Mouse (Mus musculus): Measurements from ENCODE around the gene Zfp787. TPM values are rescaled to one million over a fixed set of nuclear protein-coding genes. Genes with fewer than 3 reads are reported as not detected.

Zfp787 gene
- polyA plus RNA-seq, 1 experiment = 58.2 TPM

GRCm38 (mm10) chr7:6151266-6151665, 4.5 kb downstream of the Zfp787 start:
- Histone ChIP-seq H3K27ac (ENCODE audit: control insufficient read depth, insufficient read depth, low read length) (no peak overlapping the region), H3K36me3 (ENCODE audit: control insufficient read depth, insufficient read depth, low read length) (no peaks in the 10 kb centered on the region)
- 71% methylated on average over 1 of the region's 1 CpGs for WGBS

GRCm38 (mm10) chr7:6147688-6148087, 8.1 kb downstream of the Zfp787 start:
- 80% methylated on average over 5 of the region's 5 CpGs for WGBS
- Histone ChIP-seq H3K4me1 (replicated peaks; ENCODE audit: control insufficient read depth, insufficient read depth, low read length) (peaks cover 17% of the 10 kb centered on the region), H3K27ac (ENCODE audit: control insufficient read depth, insufficient read depth, low read length) (no peak overlapping the region), H3K4me3 (ENCODE audit: control insufficient read depth, insufficient read depth, low read length) (no peak overlapping the region), H3K36me3 (ENCODE audit: control insufficient read depth, insufficient read depth, low read length) (no peaks in the 10 kb centered on the region), H3K27me3 (ENCODE audit: control insufficient read depth, insufficient read depth, low read length) (no peaks in the 10 kb centered on the region)
- no peak for DNase-seq
- no peak for TF ChIP-seq CTCF (IDR thresholded peaks at IDR 0.05; ENCODE audit: borderline replicate concordance, control insufficient read depth, extremely low read depth, insufficient read depth, low read length, poor library complexity)
- TF ChIP-seq POLR2A (IDR thresholded peaks at IDR 0.05; ENCODE audit: control insufficient read depth, extremely low read depth, insufficient read depth, low read length, poor library complexity) = no peak

More at GRCm38 (mm10) chr7:6151266-6151665, 4.5 kb downstream of the Zfp787 start:
- no peak for TF ChIP-seq POLR2A (IDR thresholded peaks at IDR 0.05; ENCODE audit: control insufficient read depth, extremely low read depth, insufficient read depth, low read length, poor library complexity)
- no peak for TF ChIP-seq CTCF (IDR thresholded peaks at IDR 0.05; ENCODE audit: borderline replicate concordance, control insufficient read depth, extremely low read depth, insufficient read depth, low read length, poor library complexity)
- Histone ChIP-seq H3K4me1 (replicated peaks; ENCODE audit: control insufficient read depth, insufficient read depth, low read length) (peaks cover 24% of the 10 kb centered on the region), H3K27me3 (ENCODE audit: control insufficient read depth, insufficient read depth, low read length) (no peaks in the 10 kb centered on the region), H3K4me3 (ENCODE audit: control insufficient read depth, insufficient read depth, low read length) (no peak overlapping the region)
- DNase-seq = no peak

GRCm38 (mm10) chr7:6146982-6147325, 8.8 kb downstream of the Zfp787 start:
- peaks cover 15% of the 10 kb centered on the region for H3K4me1 ChIP-seq (replicated peaks; ENCODE audit: control insufficient read depth, insufficient read depth, low read length)
- H3K27me3 ChIP-seq (ENCODE audit: control insufficient read depth, insufficient read depth, low read length) = no peaks in the 10 kb centered on the region
- WGBS = 85% methylated on average over 2 of the region's 2 CpGs
- no peak for DNase-seq
- no peak overlapping the region for H3K4me3 ChIP-seq (ENCODE audit: control insufficient read depth, insufficient read depth, low read length)
- TF ChIP-seq POLR2A (IDR thresholded peaks at IDR 0.05; ENCODE audit: control insufficient read depth, extremely low read depth, insufficient read depth, low read length, poor library complexity) = no peak
- no peak for TF ChIP-seq CTCF (IDR thresholded peaks at IDR 0.05; ENCODE audit: borderline replicate concordance, control insufficient read depth, extremely low read depth, insufficient read depth, low read length, poor library complexity)
- H3K27ac ChIP-seq (ENCODE audit: control insufficient read depth, insufficient read depth, low read length) = no peak overlapping the region
- no peaks in the 10 kb centered on the region for H3K36me3 ChIP-seq (ENCODE audit: control insufficient read depth, insufficient read depth, low read length)

- WGBS = 86% methylated on average over 7 of the region's 7 CpGs
- Histone ChIP-seq H3K4me3 (ENCODE audit: control insufficient read depth, insufficient read depth, low read length) (no peak overlapping the region), H3K36me3 (ENCODE audit: control insufficient read depth, insufficient read depth, low read length) (no peaks in the 10 kb centered on the region), H3K27ac (ENCODE audit: control insufficient read depth, insufficient read depth, low read length) (no peak overlapping the region), H3K4me1 (replicated peaks; ENCODE audit: control insufficient read depth, insufficient read depth, low read length) (peaks cover 13% of the 10 kb centered on the region), H3K27me3 (ENCODE audit: control insufficient read depth, insufficient read depth, low read length) (no peaks in the 10 kb centered on the region)
- TF ChIP-seq POLR2A (IDR thresholded peaks at IDR 0.05; ENCODE audit: control insufficient read depth, extremely low read depth, insufficient read depth, low read length, poor library complexity) (no peak), CTCF (IDR thresholded peaks at IDR 0.05; ENCODE audit: borderline replicate concordance, control insufficient read depth, extremely low read depth, insufficient read depth, low read length, poor library complexity) (no peak)
- DNase-seq = no peak
These were observed 9.4 kb downstream of the Zfp787 start for GRCm38 (mm10) chr7:6146194-6146981.

GRCm38 (mm10) chr7:6145423-6146188, 10.2 kb downstream of the Zfp787 start:
- no peaks in the 10 kb centered on the region for H3K27me3 ChIP-seq (ENCODE audit: control insufficient read depth, insufficient read depth, low read length)
- no peak for DNase-seq
- TF ChIP-seq POLR2A (IDR thresholded peaks at IDR 0.05; ENCODE audit: control insufficient read depth, extremely low read depth, insufficient read depth, low read length, poor library complexity) = no peak
- TF ChIP-seq CTCF (IDR thresholded peaks at IDR 0.05; ENCODE audit: borderline replicate concordance, control insufficient read depth, extremely low read depth, insufficient read depth, low read length, poor library complexity) = no peak
- H3K36me3 ChIP-seq (ENCODE audit: control insufficient read depth, insufficient read depth, low read length) = no peaks in the 10 kb centered on the region
- no peak overlapping the region for H3K27ac ChIP-seq (ENCODE audit: control insufficient read depth, insufficient read depth, low read length)
- peaks cover 7% of the 10 kb centered on the region; the same call in 1 of the 2 replicates for H3K4me1 ChIP-seq (replicated peaks; ENCODE audit: control insufficient read depth, insufficient read depth, low read length)
- H3K4me3 ChIP-seq (ENCODE audit: control insufficient read depth, insufficient read depth, low read length) = no peak overlapping the region
- 92% methylated on average over 8 of the region's 8 CpGs for WGBS

GRCm38 (mm10) chr7:6143991-6144531, 11.7 kb downstream of the Zfp787 start:
- no peaks in the 10 kb centered on the region for H3K27me3 ChIP-seq (ENCODE audit: control insufficient read depth, insufficient read depth, low read length)
- no peak overlapping the region for H3K4me3 ChIP-seq (ENCODE audit: control insufficient read depth, insufficient read depth, low read length)
- TF ChIP-seq POLR2A (IDR thresholded peaks at IDR 0.05; ENCODE audit: control insufficient read depth, extremely low read depth, insufficient read depth, low read length, poor library complexity) (no peak), CTCF (IDR thresholded peaks at IDR 0.05; ENCODE audit: borderline replicate concordance, control insufficient read depth, extremely low read depth, insufficient read depth, low read length, poor library complexity) (no peak)
- 81% methylated on average over 2 of the region's 2 CpGs for WGBS
- no peak overlapping the region for H3K27ac ChIP-seq (ENCODE audit: control insufficient read depth, insufficient read depth, low read length)
- no peaks in the 10 kb centered on the region for H3K36me3 ChIP-seq (ENCODE audit: control insufficient read depth, insufficient read depth, low read length)
- no peak for DNase-seq
- peaks cover 10% of the 10 kb centered on the region; the same call in 1 of the 2 replicates for H3K4me1 ChIP-seq (replicated peaks; ENCODE audit: control insufficient read depth, insufficient read depth, low read length)
